Mouse (Mus musculus) bone marrow macrophage, adult 2 months (primary cell): ENCODE results near the gene Mb21d2.

ENCODE experiments used
- CTCF ChIP-seq: IDR thresholded peaks from 2 replicates; pipeline ENCODE4 v1.5.1; 2012; ENCODE audit warnings: low read depth, mild to moderate bottlenecking, low read length, moderate library complexity
- POLR2A ChIP-seq: IDR thresholded peaks from 2 replicates; pipeline ENCODE4 v1.6.1; 2012; ENCODE audit warnings: mild to moderate bottlenecking, low read depth, low read length, borderline replicate concordance

DNA sequence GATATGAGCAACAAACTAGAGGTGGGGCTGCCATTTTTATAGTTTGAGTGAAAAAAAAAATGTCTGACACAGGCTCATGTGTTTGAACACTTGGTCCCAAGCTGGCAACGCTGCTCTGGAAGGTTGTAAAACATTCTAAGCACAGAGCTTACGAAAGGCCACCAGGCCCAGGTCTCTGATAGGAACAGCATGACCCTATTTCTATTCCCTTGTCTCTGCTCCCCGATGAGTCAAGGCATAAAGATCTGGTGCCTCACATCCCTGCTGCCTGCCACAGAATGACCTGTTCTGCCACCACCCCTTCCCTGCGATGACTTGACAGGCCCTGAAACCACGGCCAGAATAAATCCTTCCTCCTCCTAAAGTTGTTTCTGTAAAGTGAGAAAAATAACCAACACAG is 59.0 kb downstream of the Mb21d2 start:
- TF ChIP-seq CTCF (no peak), POLR2A (no peak)
